Mouse (Mus musculus) C2C12 (cell line): Measurements from ENCODE around the gene D330045A20Rik.

Source experiments
- CEBPB ChIP-seq: IDR thresholded peaks from one replicate; pipeline ENCODE4 v1.6.1; 2011; ENCODE audit warnings: low read depth, mild to moderate bottlenecking, control low read depth, moderate library complexity
- CTCF ChIP-seq: IDR thresholded peaks from one replicate; pipeline ENCODE4 v1.5.1; 2011; ENCODE audit not compliant: control insufficient read depth, insufficient read depth, insufficient read length
- FOSL1 ChIP-seq: IDR thresholded peaks from one replicate; pipeline ENCODE4 v1.8.0; 2011; ENCODE audit warnings: mild to moderate bottlenecking, low read length; ENCODE audit not compliant: poor library complexity, insufficient read depth, severe bottlenecking
- USF1 ChIP-seq: IDR thresholded peaks from one replicate; pipeline ENCODE4 v1.6.1; 2011; ENCODE audit warnings: low read depth, mild to moderate bottlenecking, control low read depth, moderate library complexity

- TF ChIP-seq CTCF (no peak), CEBPB (no peak), USF1 (no peak), FOSL1 (no peak)
Measured at GRCm38 (mm10) chrX:139525724-139526123, 45.6 kb downstream of the D330045A20Rik start.
